Mouse (Mus musculus): ENCODE results near the gene Rinl. TPM values are rescaled to one million over a fixed set of nuclear protein-coding genes. Genes with fewer than 3 reads are reported as not detected.

Gene Rinl
- total RNA-seq (2021) (1 to 10 TPM; 1.3 to 2.0 TPM), polyA plus RNA-seq (2012; rRNA removed) (3.2 and 3.3 TPM in 2 replicates)
- long read RNA-seq, partial matches to known transcripts = 3 of 10 reads
- long read RNA-seq, other reads (novel, unspliced or antisense) = 7 of 10 reads

GRCm38 (mm10) chr7:28788307-28789195 lies at the start of gene Rinl:
TSS of gene Rinl (plus strand) at chr7:28788969.
- no peaks in the 10 kb centered on the region for H3K36me3 ChIP-seq (ENCODE audit: control insufficient read depth, insufficient read depth, low read length)
- no peak within 1 kb of the TSS for H3K4me3 ChIP-seq
- 52% methylated on average over 5 of the region's 5 CpGs for WGBS
- no peak within 1 kb of the TSS; the same call in 1 of the 2 replicates for H3K9ac ChIP-seq (ENCODE audit: low read depth, low read length)
- DNase-seq = peak in 1 of 2 experiments; percentile 67
- H3K27me3 ChIP-seq (ENCODE audit: control insufficient read depth, insufficient read depth, low read length) = no peaks in the 10 kb centered on the region
- TF ChIP-seq EP300 (IDR thresholded peaks at IDR 0.05; ENCODE audit: insufficient read depth, low read depth, low read length) (no peak), POLR2A (IDR thresholded peaks at IDR 0.05; ENCODE audit: insufficient read depth, low read depth, low read length) (no peak), CTCF (IDR thresholded peaks at IDR 0.05) (no peak)
- H3K79me2 ChIP-seq (replicated peaks; ENCODE audit: control insufficient read depth, insufficient read depth, low read length) = no peaks in the 10 kb centered on the region
- H3K4me1 ChIP-seq (ENCODE audit: control insufficient read depth, insufficient read depth, low read length) = peaks cover 3% of the 10 kb centered on the region; the same call in 1 of the 2 replicates
- intact Hi-C loops (cut with DNase I) = no loop called here
- H3K27ac ChIP-seq = no peak within 1 kb of the TSS

GRCm38 (mm10) chr7:28739829-28740228 lies 48.9 kb upstream of the Rinl start:
- H3K9ac ChIP-seq (ENCODE audit: low read depth, low read length) = no peak overlapping the region
- H3K27me3 ChIP-seq (ENCODE audit: control insufficient read depth, insufficient read depth, low read length) = no peaks in the 10 kb centered on the region
- no peaks in the 10 kb centered on the region for H3K36me3 ChIP-seq (ENCODE audit: control insufficient read depth, insufficient read depth, low read length)
- H3K4me3 ChIP-seq = no peak overlapping the region
- intact Hi-C loops (cut with DNase I) = no loop called here
- TF ChIP-seq CTCF (IDR thresholded peaks at IDR 0.05) (no peak), POLR2A (IDR thresholded peaks at IDR 0.05; ENCODE audit: insufficient read depth, low read depth, low read length) (no peak), EP300 (IDR thresholded peaks at IDR 0.05; ENCODE audit: insufficient read depth, low read depth, low read length) (no peak)
- no peak overlapping the region for H3K27ac ChIP-seq
- 90% methylated on average over 21 of the region's 21 CpGs for WGBS
- H3K79me2 ChIP-seq (replicated peaks; ENCODE audit: control insufficient read depth, insufficient read depth, low read length) = no peaks in the 10 kb centered on the region
- no peak for DNase-seq
- H3K4me1 ChIP-seq (ENCODE audit: control insufficient read depth, insufficient read depth, low read length) = peaks cover 5% of the 10 kb centered on the region

GRCm38 (mm10) chr7:28740949-28741348 lies 47.8 kb upstream of the Rinl start:
- peak overlapping the region; percentile 97 for H3K27ac ChIP-seq
- no peaks in the 10 kb centered on the region for H3K79me2 ChIP-seq (replicated peaks; ENCODE audit: control insufficient read depth, insufficient read depth, low read length)
- intact Hi-C loops (cut with DNase I) = no loop called here
- WGBS = 28% methylated on average over 9 of the region's 9 CpGs
- H3K4me1 ChIP-seq (ENCODE audit: control insufficient read depth, insufficient read depth, low read length) = peaks cover 5% of the 10 kb centered on the region
- peak overlapping the region; percentile 93 for H3K4me3 ChIP-seq
- H3K27me3 ChIP-seq (ENCODE audit: control insufficient read depth, insufficient read depth, low read length) = no peaks in the 10 kb centered on the region
- no peak for TF ChIP-seq CTCF (IDR thresholded peaks at IDR 0.05)
- no peak for TF ChIP-seq EP300 (IDR thresholded peaks at IDR 0.05; ENCODE audit: insufficient read depth, low read depth, low read length)
- TF ChIP-seq POLR2A (IDR thresholded peaks at IDR 0.05; ENCODE audit: insufficient read depth, low read depth, low read length) = no peak
- DNase-seq = no peak
- H3K9ac ChIP-seq (ENCODE audit: low read depth, low read length) = peak overlapping the region; percentile 81
- no peaks in the 10 kb centered on the region for H3K36me3 ChIP-seq (ENCODE audit: control insufficient read depth, insufficient read depth, low read length)

- intact Hi-C loops (cut with DNase I) = no loop called here
- H3K4me3 ChIP-seq = peak overlapping the region; percentile 93
- peaks cover 5% of the 10 kb centered on the region for H3K4me1 ChIP-seq (ENCODE audit: control insufficient read depth, insufficient read depth, low read length)
- no peaks in the 10 kb centered on the region for H3K36me3 ChIP-seq (ENCODE audit: control insufficient read depth, insufficient read depth, low read length)
- no peak for DNase-seq
- TF ChIP-seq EP300 (IDR thresholded peaks at IDR 0.05; ENCODE audit: insufficient read depth, low read depth, low read length) = no peak
- peak overlapping the region; percentile 97 for H3K27ac ChIP-seq
- peak overlapping the region; percentile 81 for H3K9ac ChIP-seq (ENCODE audit: low read depth, low read length)
- no peaks in the 10 kb centered on the region for H3K27me3 ChIP-seq (ENCODE audit: control insufficient read depth, insufficient read depth, low read length)
- H3K79me2 ChIP-seq (replicated peaks; ENCODE audit: control insufficient read depth, insufficient read depth, low read length) = no peaks in the 10 kb centered on the region
- WGBS = 2% methylated on average over 13 of the region's 13 CpGs
These were observed 47.4 kb upstream of the Rinl start for GRCm38 (mm10) chr7:28741368-28741708.

- Histone ChIP-seq H3K4me3 (peak within 1 kb of the TSS; percentile 93), H3K27me3 (ENCODE audit: control insufficient read depth, insufficient read depth, low read length) (no peaks in the 10 kb centered on the region), H3K4me1 (ENCODE audit: control insufficient read depth, insufficient read depth, low read length) (peaks cover 5% of the 10 kb centered on the region), H3K27ac (peak within 1 kb of the TSS; percentile 97), H3K79me2 (replicated peaks; ENCODE audit: control insufficient read depth, insufficient read depth, low read length) (no peaks in the 10 kb centered on the region), H3K9ac (ENCODE audit: low read depth, low read length) (peak within 1 kb of the TSS; percentile 81), H3K36me3 (ENCODE audit: control insufficient read depth, insufficient read depth, low read length) (no peaks in the 10 kb centered on the region)
- peak; percentile 96 to 98 for DNase-seq
- intact Hi-C loops (cut with DNase I) = no loop called here
- TF ChIP-seq CTCF (IDR thresholded peaks at IDR 0.05) (peak; percentile 99; the same call in 1 of the 2 replicates), EP300 (IDR thresholded peaks at IDR 0.05; ENCODE audit: insufficient read depth, low read depth, low read length) (no peak), POLR2A (IDR thresholded peaks at IDR 0.05; ENCODE audit: insufficient read depth, low read depth, low read length) (peak; percentile 97)
- WGBS = under 1% methylated on average over 39 of the region's 39 CpGs
These were observed 46.9 kb upstream of the Rinl start, which contains the start of the genes Mrps12 and Sars2 for GRCm38 (mm10) chr7:28741709-28742438. TSS of gene Mrps12 (minus strand) at chr7:28741820. TSS of gene Sars2 (plus strand) at chr7:28741992.

Data from heart, adult 2 months (tissue).